Comparison of ENCODE assay signal across 38 mouse cellular contexts in the genomic region with DNA sequence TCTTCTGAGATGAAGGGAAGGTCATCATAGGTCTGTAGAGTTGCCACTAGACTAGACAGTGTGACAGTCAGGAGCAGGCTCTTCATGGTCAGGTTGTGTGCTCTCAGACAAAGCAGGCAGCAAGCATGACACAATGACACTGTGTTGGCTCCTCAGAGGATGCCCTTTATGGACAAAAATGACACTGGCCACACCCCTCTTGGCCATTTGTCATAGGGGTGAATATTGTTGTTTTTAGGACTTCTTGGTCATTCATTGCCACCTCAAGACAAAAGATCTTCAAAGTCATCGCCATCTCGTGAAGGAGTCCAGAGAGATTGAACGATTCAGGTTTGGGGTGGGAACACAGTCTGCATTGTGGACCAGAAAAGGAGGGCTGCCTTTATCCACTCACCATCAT. TPM values are rescaled to one million over a fixed set of nuclear protein-coding genes. Genes with fewer than 3 reads are reported as not detected.
"Had no signal": no experiment of that assay in that cellular context is flagged by ENCODE, and none has a peak within 500 bp of the region (broad histone marks: within the 10 kb centered on the region; RNA-seq: fewer than 3 reads in every experiment).

A gene (minus strand): TSS at position 101 of the 400 bp plus-strand sequence.

- ATAC-seq: liver, embryonic 12.5 days; liver, postnatal 0 days; lung, postnatal 0 days; midbrain, embryonic 13.5 days; midbrain, embryonic 15.5 days; midbrain, embryonic 16.5 days had no signal

- H3K27ac ChIP-seq: left cerebral cortex, adult 2 months; limb, embryonic 12.5 days; limb, embryonic 13.5 days; limb, embryonic 15.5 days; liver, embryonic 12.5 days; liver, embryonic 13.5 days; liver, embryonic 14.5 days; liver, embryonic 15.5 days; lung, embryonic 15.5 days; macrophage; midbrain, embryonic 10.5 days; midbrain, embryonic 12.5 days; midbrain, embryonic 13.5 days; midbrain, embryonic 15.5 days; neural tube, embryonic 12.5 days had no signal

- H3K4me1 ChIP-seq: limb, embryonic 12.5 days; limb, embryonic 13.5 days; limb, embryonic 15.5 days; liver, embryonic 12.5 days; liver, embryonic 13.5 days; liver, embryonic 15.5 days; lung, embryonic 15.5 days; midbrain, embryonic 10.5 days; midbrain, embryonic 12.5 days; midbrain, embryonic 13.5 days; midbrain, embryonic 15.5 days; neural tube, embryonic 12.5 days had no signal

- H3K27me3 ChIP-seq: limb, embryonic 12.5 days; limb, embryonic 13.5 days; limb, embryonic 15.5 days; liver, embryonic 12.5 days; liver, embryonic 13.5 days; liver, embryonic 15.5 days; lung, embryonic 15.5 days; midbrain, embryonic 12.5 days; midbrain, embryonic 13.5 days; midbrain, embryonic 15.5 days; neural tube, embryonic 12.5 days had no signal

- H3K9ac ChIP-seq: limb, embryonic 12.5 days; limb, embryonic 13.5 days; limb, embryonic 15.5 days; liver, embryonic 12.5 days; liver, embryonic 13.5 days; liver, embryonic 14.5 days; liver, embryonic 15.5 days; liver, postnatal 0 days; lung, embryonic 14.5 days; lung, embryonic 15.5 days; midbrain, embryonic 12.5 days; midbrain, embryonic 13.5 days; midbrain, embryonic 15.5 days; neural tube, embryonic 12.5 days had no signal

- DNase-seq: left cerebral cortex, postnatal 4 days; liver; liver, embryonic 13.5 days; liver, postnatal 0 days; lung, adult 18-20 months; lung, adult 2 months; lung, embryonic 14.5 days; lung, postnatal 10 days; lung, postnatal 14 days; lung, postnatal 36 days; lung, postnatal 4 days; midbrain, embryonic 14.5 days had no signal

- H3K36me3 ChIP-seq: limb, embryonic 12.5 days; limb, embryonic 13.5 days; limb, embryonic 15.5 days; liver, embryonic 12.5 days; liver, embryonic 13.5 days; liver, embryonic 15.5 days; lung, embryonic 15.5 days; midbrain, embryonic 10.5 days; midbrain, embryonic 12.5 days; midbrain, embryonic 13.5 days; midbrain, embryonic 15.5 days; neural tube, embryonic 12.5 days had no signal

- H3K9me3 ChIP-seq: limb, embryonic 12.5 days; limb, embryonic 13.5 days; limb, embryonic 15.5 days; liver, embryonic 12.5 days; liver, embryonic 13.5 days; liver, embryonic 15.5 days; lung, embryonic 15.5 days; megakaryocyte, embryonic 14.5 days; midbrain, embryonic 10.5 days; midbrain, embryonic 12.5 days; midbrain, embryonic 13.5 days; midbrain, embryonic 15.5 days; neural tube, embryonic 12.5 days had no signal

- H3K4me3 ChIP-seq: left cerebral cortex, adult 2 months; limb, embryonic 12.5 days; limb, embryonic 13.5 days; limb, embryonic 15.5 days; liver, embryonic 12.5 days; liver, embryonic 13.5 days; liver, embryonic 15.5 days; lung, embryonic 15.5 days; megakaryocyte, embryonic 14.5 days; midbrain, embryonic 10.5 days; midbrain, embryonic 12.5 days; midbrain, embryonic 13.5 days; midbrain, embryonic 15.5 days; myocyte; neural tube, embryonic 12.5 days had no signal

- H3K4me2 ChIP-seq: limb, embryonic 12.5 days; limb, embryonic 13.5 days; limb, embryonic 15.5 days; liver, embryonic 11.5 days; liver, embryonic 12.5 days; liver, embryonic 13.5 days; liver, embryonic 15.5 days; lung, embryonic 14.5 days; lung, embryonic 15.5 days; midbrain, embryonic 11.5 days; midbrain, embryonic 12.5 days; midbrain, embryonic 13.5 days; midbrain, embryonic 15.5 days; neural tube, embryonic 12.5 days had no signal

RNA-seq across cellular contexts. Expression of the gene that starts here (rescaled TPM):
- polyA plus RNA-seq: limb, embryonic 12.5 days; limb, embryonic 13.5 days; limb, embryonic 14.5 days; limb, embryonic 15.5 days; liver, adult 2 months; liver, embryonic 11.5 days; liver, embryonic 12.5 days; liver, embryonic 13.5 days; liver, embryonic 14.5 days; liver, embryonic 15.5 days; liver, embryonic 16.5 days; lung, adult 2 months; lung, embryonic 14.5 days; lung, embryonic 15.5 days; lung, embryonic 16.5 days; lung, postnatal 0 days; macrophage; midbrain, embryonic 10.5 days; midbrain, embryonic 11.5 days; midbrain, embryonic 12.5 days; midbrain, embryonic 13.5 days; midbrain, embryonic 14.5 days; midbrain, embryonic 15.5 days; midbrain, embryonic 16.5 days; midbrain, postnatal 0 days; myocyte; neural tube, embryonic 11.5 days; neural tube, embryonic 12.5 days had no signal
